Mouse (Mus musculus): Measurements from ENCODE around the gene Slc25a38. TPM values are rescaled to one million over a fixed set of nuclear protein-coding genes. Genes with fewer than 3 reads are reported as not detected.
"Not testable (repeated sequence)": the region's sequence is repeated elsewhere in the genome, so short reads cannot be mapped to it uniquely, and the experiment has no call there.

Gene Slc25a38
- polyA plus RNA-seq, 1 experiment from 2014 or later: 32.7 TPM

DNA sequence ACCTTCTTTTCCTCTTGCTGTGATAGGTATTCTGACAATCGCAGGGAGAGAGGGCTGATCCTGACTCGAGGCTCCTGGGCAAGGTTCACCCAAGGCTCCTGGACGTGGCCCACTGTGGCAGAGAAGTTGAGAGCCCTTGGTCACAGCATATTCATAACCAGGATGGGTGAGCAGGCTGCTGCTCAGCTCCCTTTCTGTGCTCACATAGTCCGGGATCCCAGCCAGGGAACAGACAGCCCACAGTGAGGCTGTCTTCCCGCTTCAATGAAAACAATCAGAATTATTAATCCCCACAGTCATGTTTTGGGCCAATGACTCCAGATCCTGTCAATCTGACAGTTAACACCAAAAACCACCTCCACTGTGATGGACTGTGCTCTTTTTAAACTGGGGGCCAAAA is 28.2 kb upstream of the Slc25a38 start:
- no peak overlapping the region for H3K4me2 ChIP-seq

DNA sequence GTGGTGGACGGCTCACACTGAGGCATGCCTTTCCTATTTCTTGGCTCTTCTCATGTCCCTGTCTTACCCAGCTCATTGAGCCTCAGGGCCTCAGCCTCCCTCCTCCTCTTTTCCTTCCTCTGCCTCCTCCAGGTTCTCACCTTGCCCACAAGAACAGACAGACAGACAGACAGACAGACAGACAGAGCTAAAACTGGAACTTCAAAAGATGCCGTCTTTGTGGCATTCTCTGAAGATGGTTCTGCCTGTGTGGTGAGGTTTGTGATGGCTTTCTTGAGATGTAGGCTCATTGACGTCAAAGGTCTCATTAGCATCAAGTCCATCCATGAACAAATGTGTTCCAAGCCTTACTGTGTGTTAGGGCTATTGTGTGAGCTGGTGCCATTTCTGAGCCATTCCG is 27.5 kb upstream of the Slc25a38 start:
- H3K9ac ChIP-seq: no peak overlapping the region
- no peaks in the 10 kb centered on the region for H3K9me3 ChIP-seq
- no peaks in the 10 kb centered on the region for H3K36me3 ChIP-seq (replicated peaks)
- H3K27ac ChIP-seq: no peak overlapping the region
- H3K4me3 ChIP-seq (replicated peaks): no peak overlapping the region
- no peaks in the 10 kb centered on the region for H3K27me3 ChIP-seq
- WGBS: 74% methylated on average over 4 of the region's 4 CpGs
- ATAC-seq (ENCODE audit: low FRiP score): no peak
- H3K4me2 ChIP-seq: no peak overlapping the region
- H3K4me1 ChIP-seq: no peaks in the 10 kb centered on the region

More for the DNA sequence above, 28.2 kb upstream of the Slc25a38 start:
- ATAC-seq (ENCODE audit: low FRiP score): no peak
- no peaks in the 10 kb centered on the region for H3K9me3 ChIP-seq
- no peak overlapping the region for H3K27ac ChIP-seq
- H3K36me3 ChIP-seq (replicated peaks): no peaks in the 10 kb centered on the region
- no peak overlapping the region for H3K4me3 ChIP-seq (replicated peaks)
- no peak overlapping the region for H3K9ac ChIP-seq
- no peaks in the 10 kb centered on the region for H3K4me1 ChIP-seq
- 89% methylated on average over 5 of the region's 5 CpGs for WGBS
- no peaks in the 10 kb centered on the region for H3K27me3 ChIP-seq

- H3K4me1 ChIP-seq: no peaks in the 10 kb centered on the region
- H3K27me3 ChIP-seq: no peaks in the 10 kb centered on the region
- WGBS: 85% methylated on average over 18 of the region's 18 CpGs
- ATAC-seq (ENCODE audit: low FRiP score): no peak
- H3K4me2 ChIP-seq: no peak overlapping the region
- no peak overlapping the region for H3K27ac ChIP-seq
- no peak overlapping the region for H3K9ac ChIP-seq
- no peaks in the 10 kb centered on the region for H3K9me3 ChIP-seq
- no peak overlapping the region for H3K4me3 ChIP-seq (replicated peaks)
- H3K36me3 ChIP-seq (replicated peaks): no peaks in the 10 kb centered on the region
Observed at GRCm38 (mm10) chr9:120083158-120083894, 26.8 kb upstream of the Slc25a38 start.

DNA sequence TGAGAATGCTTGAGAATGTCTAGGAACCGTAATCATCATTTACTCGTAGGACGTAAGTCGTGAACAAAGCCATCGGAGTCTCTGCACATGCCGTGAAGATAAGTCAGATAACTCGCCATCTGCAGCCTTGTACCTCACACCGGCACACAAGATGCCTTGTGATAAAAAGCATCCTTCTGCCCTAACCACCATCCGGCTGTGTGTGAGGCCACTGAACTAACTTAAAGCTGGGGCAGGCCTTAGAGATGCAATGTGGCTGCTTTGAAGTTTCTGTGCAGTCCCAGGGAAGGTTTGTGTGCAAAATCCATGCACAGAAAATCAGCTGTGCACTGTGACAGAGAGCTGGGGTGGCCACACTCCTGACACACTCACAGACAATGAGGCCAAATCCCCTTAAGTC is 25.8 kb upstream of the Slc25a38 start:
- H3K4me2 ChIP-seq: no peak overlapping the region
- H3K27me3 ChIP-seq: no peaks in the 10 kb centered on the region
- no peak overlapping the region for H3K9ac ChIP-seq
- no peaks in the 10 kb centered on the region for H3K4me1 ChIP-seq
- H3K4me3 ChIP-seq (replicated peaks): no peak overlapping the region
- H3K36me3 ChIP-seq (replicated peaks): no peaks in the 10 kb centered on the region
- ATAC-seq (ENCODE audit: low FRiP score): no peak
- H3K9me3 ChIP-seq: no peaks in the 10 kb centered on the region
- H3K27ac ChIP-seq: no peak overlapping the region
- 88% methylated on average over 9 of the region's 9 CpGs for WGBS

GRCm38 (mm10) chr9:120089125-120089524 is 21.0 kb upstream of the Slc25a38 start:
- H3K36me3 ChIP-seq (replicated peaks): no peaks in the 10 kb centered on the region
- no peak overlapping the region for H3K27ac ChIP-seq
- no peak overlapping the region for H3K4me3 ChIP-seq (replicated peaks)
- H3K9ac ChIP-seq: no peak overlapping the region
- H3K27me3 ChIP-seq: no peaks in the 10 kb centered on the region
- ATAC-seq (ENCODE audit: low FRiP score): no peak
- no peak overlapping the region for H3K4me2 ChIP-seq
- no peaks in the 10 kb centered on the region for H3K4me1 ChIP-seq
- WGBS: 87% methylated on average over 7 of the region's 7 CpGs
- H3K9me3 ChIP-seq: no peaks in the 10 kb centered on the region

DNA sequence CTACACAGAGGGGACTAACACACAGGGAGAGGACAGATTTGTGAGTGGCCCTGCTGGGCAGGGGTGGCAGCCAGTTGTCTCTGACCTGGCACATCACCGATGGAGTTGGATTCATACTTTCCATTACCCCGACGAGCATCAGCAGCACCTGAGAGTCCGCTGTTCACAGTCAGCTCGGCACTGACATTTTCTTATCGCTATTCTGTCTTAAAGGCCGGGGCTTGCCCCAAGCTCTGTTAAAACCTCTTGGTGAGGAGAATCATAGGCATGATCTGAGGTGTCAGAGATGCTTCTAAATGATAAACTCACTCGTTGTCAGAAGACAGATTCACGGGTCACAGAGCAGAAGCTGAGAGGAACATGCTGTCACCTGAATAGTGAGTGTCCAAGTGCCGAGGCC is 19.1 kb upstream of the Slc25a38 start:
- no peak overlapping the region for H3K4me2 ChIP-seq
- no peaks in the 10 kb centered on the region for H3K36me3 ChIP-seq (replicated peaks)
- no peak overlapping the region for H3K27ac ChIP-seq
- H3K9ac ChIP-seq: no peak overlapping the region; the same call in 1 of the 2 replicates
- no peaks in the 10 kb centered on the region for H3K9me3 ChIP-seq
- H3K4me1 ChIP-seq: no peaks in the 10 kb centered on the region
- 87% methylated on average over 10 of the region's 10 CpGs for WGBS
- ATAC-seq (ENCODE audit: low FRiP score): no peak
- H3K27me3 ChIP-seq: no peaks in the 10 kb centered on the region
- no peak overlapping the region for H3K4me3 ChIP-seq (replicated peaks)

DNA sequence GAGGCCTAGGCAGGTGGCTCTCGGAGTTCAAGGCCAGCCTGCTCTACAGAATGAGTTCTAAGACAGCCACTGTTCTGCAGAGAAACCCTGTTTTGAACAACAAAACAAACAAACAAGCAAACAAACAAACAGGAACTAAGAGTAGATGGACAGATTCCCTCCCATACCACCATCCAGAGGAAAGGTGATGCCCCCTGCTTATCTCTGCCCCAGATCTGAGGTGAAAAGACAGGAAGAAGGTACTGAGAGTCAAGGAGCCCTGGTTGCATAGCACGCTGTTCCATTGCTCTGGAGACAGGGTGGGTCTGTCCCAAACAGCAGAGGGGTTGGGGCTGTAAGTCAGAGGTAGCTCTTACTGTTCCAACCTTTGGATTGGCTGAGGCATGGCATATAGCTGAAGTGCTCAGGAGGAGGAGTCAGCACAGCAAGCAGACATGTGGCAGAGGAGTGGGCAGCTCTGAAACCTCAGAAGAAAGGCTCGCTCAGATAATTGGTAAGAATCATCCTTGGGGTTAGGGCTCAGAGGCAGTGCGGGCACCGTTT is 18.4 kb upstream of the Slc25a38 start, which contains the start of gene Ccr8:
TSS of gene Ccr8 (plus strand) at position 419 of the 543 bp plus-strand sequence.
- no peak within 1 kb of the TSS for H3K4me3 ChIP-seq (replicated peaks)
- no peak for ATAC-seq (ENCODE audit: low FRiP score)

GRCm38 (mm10) chr9:120093701-120094100 is 16.5 kb upstream of the Slc25a38 start:
- Histone ChIP-seq H3K9ac (no peak overlapping the region), H3K4me3 (replicated peaks) (no peak overlapping the region), H3K27ac (no peak overlapping the region), H3K4me2 (no peak overlapping the region), H3K36me3 (replicated peaks) (no peaks in the 10 kb centered on the region), H3K4me1 (no peaks in the 10 kb centered on the region), H3K9me3 (no peaks in the 10 kb centered on the region), H3K27me3 (no peaks in the 10 kb centered on the region)
- WGBS: 90% methylated on average over 13 of the region's 13 CpGs
- ATAC-seq (ENCODE audit: low FRiP score): no peak

More for the DNA sequence above, 18.4 kb upstream of the Slc25a38 start, which contains the start of gene Ccr8:
- Histone ChIP-seq H3K27ac (no peak within 1 kb of the TSS), H3K4me1 (no peaks in the 10 kb centered on the region), H3K9me3 (no peaks in the 10 kb centered on the region), H3K36me3 (replicated peaks) (no peaks in the 10 kb centered on the region), H3K9ac (no peak within 1 kb of the TSS; the same call in 1 of the 2 replicates), H3K27me3 (no peaks in the 10 kb centered on the region), H3K4me2 (no peak within 1 kb of the TSS)
- WGBS: 75% methylated on average over 5 of the region's 5 CpGs

DNA sequence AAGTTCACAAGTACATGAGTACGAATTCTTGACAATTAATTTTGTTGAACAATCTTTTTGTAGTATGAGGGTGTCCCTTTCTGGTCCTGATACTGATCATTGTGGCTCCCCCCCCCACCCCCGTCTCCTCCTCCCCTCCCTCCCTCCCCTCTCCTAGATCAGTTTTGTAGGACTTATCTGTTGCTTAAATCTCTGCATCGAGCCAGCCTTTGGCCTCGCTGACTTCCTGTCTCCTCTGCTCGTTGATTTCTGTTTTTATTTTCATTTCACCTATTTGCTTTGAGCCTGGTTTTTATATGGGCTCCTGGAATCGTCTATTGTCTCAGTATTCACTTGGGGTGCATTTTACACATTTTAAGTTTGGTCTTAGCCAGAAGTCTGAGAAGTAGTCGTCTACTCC is 14.3 kb upstream of the Slc25a38 start:
- no peak for ATAC-seq (ENCODE audit: low FRiP score)
- no peak overlapping the region for H3K27ac ChIP-seq
- no peak overlapping the region for H3K9ac ChIP-seq
- no peak overlapping the region for H3K4me2 ChIP-seq
- no peak overlapping the region for H3K4me3 ChIP-seq (replicated peaks)
- H3K27me3 ChIP-seq: no peaks in the 10 kb centered on the region
- H3K9me3 ChIP-seq: no peaks in the 10 kb centered on the region
- no peaks in the 10 kb centered on the region for H3K36me3 ChIP-seq (replicated peaks)
- WGBS: 79% methylated on average over 7 of the region's 7 CpGs
- no peaks in the 10 kb centered on the region for H3K4me1 ChIP-seq

GRCm38 (mm10) chr9:120098682-120099081 is 11.5 kb upstream of the Slc25a38 start:
- 22% methylated on average over 7 of the region's 7 CpGs for WGBS
- Histone ChIP-seq H3K4me1 (no peaks in the 10 kb centered on the region), H3K9me3 (peaks cover 11% of the 10 kb centered on the region), H3K9ac (no peak overlapping the region), H3K27ac (no peak overlapping the region), H3K27me3 (no peaks in the 10 kb centered on the region), H3K4me3 (replicated peaks) (no peak overlapping the region), H3K36me3 (replicated peaks) (no peaks in the 10 kb centered on the region), H3K4me2 (no peak overlapping the region)
- ATAC-seq (ENCODE audit: low FRiP score): no peak

- whole genome bisulfite sequencing: 94% methylated on average over 8 of the region's 8 CpGs
Observed at GRCm38 (mm10) chr9:120099304-120099703, 10.9 kb upstream of the Slc25a38 start.

GRCm38 (mm10) chr9:120101165-120101564 is 9.0 kb upstream of the Slc25a38 start:
- Histone ChIP-seq H3K4me2 (no peak overlapping the region), H3K27me3 (no peaks in the 10 kb centered on the region), H3K36me3 (replicated peaks) (no peaks in the 10 kb centered on the region), H3K4me3 (replicated peaks) (no peak overlapping the region), H3K4me1 (no peaks in the 10 kb centered on the region), H3K27ac (no peak overlapping the region), H3K9me3 (peaks cover 11% of the 10 kb centered on the region), H3K9ac (no peak overlapping the region)
- WGBS: 97% methylated on average over 2 of the region's 2 CpGs
- ATAC-seq (ENCODE audit: low FRiP score): no peak

More at GRCm38 (mm10) chr9:120099304-120099703, 10.9 kb upstream of the Slc25a38 start:
- H3K27ac ChIP-seq: no peak overlapping the region
- no peaks in the 10 kb centered on the region for H3K27me3 ChIP-seq
- no peak overlapping the region for H3K4me2 ChIP-seq
- H3K4me3 ChIP-seq (replicated peaks): no peak overlapping the region
- no peak for ATAC-seq (ENCODE audit: low FRiP score)
- no peak overlapping the region for H3K9ac ChIP-seq
- peaks cover 11% of the 10 kb centered on the region for H3K9me3 ChIP-seq
- H3K4me1 ChIP-seq: no peaks in the 10 kb centered on the region
- H3K36me3 ChIP-seq (replicated peaks): no peaks in the 10 kb centered on the region

GRCm38 (mm10) chr9:120108953-120109352 is 1.2 kb upstream of the Slc25a38 start:
- not testable (repeated sequence) for H3K4me1 ChIP-seq; H3K36me3 ChIP-seq (replicated peaks); H3K4me2 ChIP-seq; H3K27me3 ChIP-seq; ATAC-seq (ENCODE audit: low FRiP score); H3K9ac ChIP-seq; H3K9me3 ChIP-seq; H3K27ac ChIP-seq; H3K4me3 ChIP-seq (replicated peaks)
- 94% methylated on average over 12 of the region's 12 CpGs for WGBS
